Mouse (Mus musculus): ENCODE results near the gene Camta1. TPM values are rescaled to one million over a fixed set of nuclear protein-coding genes. Genes with fewer than 3 reads are reported as not detected.

The Camta1 gene
- polyA plus RNA-seq, 1 experiment: 29.8 TPM

Other genes with a start within 250 kb of the Camta1 start
- gene Dnajc11, start 71.8 kb upstream of the Camta1 start, polyA plus RNA-seq (2012; rRNA removed): 33.6 and 35.7 TPM in 2 replicates
- 53.1 and 55.1 TPM in 2 replicates for gene Thap3, start 127.1 kb upstream of the Camta1 start, polyA plus RNA-seq (2012; rRNA removed)
- 13.2 and 15.3 TPM in 2 replicates for gene Phf13, start 134.4 kb upstream of the Camta1 start, polyA plus RNA-seq (2012; rRNA removed)
- gene Klhl21, start 146.9 kb upstream of the Camta1 start, polyA plus RNA-seq (2012; rRNA removed): 34.5 and 38.3 TPM in 2 replicates
- 13.5 and 16.0 TPM in 2 replicates for gene Zbtb48, start 165.8 kb upstream of the Camta1 start, polyA plus RNA-seq (2012; rRNA removed)
- gene Tas1r1, start 176.7 kb upstream of the Camta1 start, polyA plus RNA-seq (2012; rRNA removed): 0.04 and 0.10 TPM in 2 replicates
- gene Nol9, start 177.4 kb upstream of the Camta1 start, polyA plus RNA-seq (2012; rRNA removed): 11.3 and 13.0 TPM in 2 replicates
- gene Plekhg5, start 210.6 kb upstream of the Camta1 start, polyA plus RNA-seq (2012; rRNA removed): 13.2 and 14.6 TPM in 2 replicates

All from urinary bladder, adult 2 months (tissue).